Mouse (Mus musculus) layer of hippocampus, postnatal 25 days (tissue): ENCODE measurements around the gene Pglyrp2. TPM values are rescaled to one million over a fixed set of nuclear protein-coding genes. Genes with fewer than 3 reads are reported as not detected.

ENCODE experiments used
- DNase-seq, 2 experiments: peaks; one replicate each; pipeline ENCODE4 v3.0.0; 2022; ENCODE audit warnings: mixed read lengths in 2 of 2, low spot score in 1 of 2; ENCODE audit errors: extremely low spot score in 1 of 2
- total RNA-seq, 2 experiments: library from RNA; stranded (reverse); gene quantifications; 2 replicates each; pipeline ENCODE4 v1.2.3; 2021

Gene Pglyrp2
- not detected for total RNA-seq

- DNase-seq: no peak
These were observed at the start of gene Pglyrp2 for GRCm38 (mm10) chr17:32424034-32424433. TSS of gene Pglyrp2 (minus strand) at chr17:32424167.

GRCm38 (mm10) chr17:32472176-32472575 lies 48.2 kb upstream of the Pglyrp2 start:
- no peak for DNase-seq

DNA sequence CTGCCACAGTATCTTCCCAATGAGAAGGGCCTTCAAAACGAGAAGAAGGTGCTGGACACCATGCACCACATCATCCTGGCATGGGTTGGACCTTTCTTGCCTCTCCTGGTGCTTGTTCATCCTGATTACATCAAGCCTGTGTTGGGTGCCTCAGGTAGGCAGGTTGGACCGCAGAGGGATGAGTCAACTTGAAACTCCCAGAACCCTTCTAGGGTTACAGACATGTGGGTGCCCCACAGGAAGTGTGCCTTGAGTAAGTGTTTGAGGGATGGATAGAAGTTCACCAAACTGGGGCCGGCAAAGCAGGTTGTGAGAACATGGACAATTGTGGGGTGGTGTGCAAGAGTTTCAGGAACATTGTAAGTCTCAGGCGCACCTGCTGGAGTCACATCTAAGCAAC lies 46.8 kb upstream of the Pglyrp2 start:
- DNase-seq: no peak

- DNase-seq: no peak
These were observed 44.5 kb upstream of the Pglyrp2 start for GRCm38 (mm10) chr17:32468494-32468893.

DNA sequence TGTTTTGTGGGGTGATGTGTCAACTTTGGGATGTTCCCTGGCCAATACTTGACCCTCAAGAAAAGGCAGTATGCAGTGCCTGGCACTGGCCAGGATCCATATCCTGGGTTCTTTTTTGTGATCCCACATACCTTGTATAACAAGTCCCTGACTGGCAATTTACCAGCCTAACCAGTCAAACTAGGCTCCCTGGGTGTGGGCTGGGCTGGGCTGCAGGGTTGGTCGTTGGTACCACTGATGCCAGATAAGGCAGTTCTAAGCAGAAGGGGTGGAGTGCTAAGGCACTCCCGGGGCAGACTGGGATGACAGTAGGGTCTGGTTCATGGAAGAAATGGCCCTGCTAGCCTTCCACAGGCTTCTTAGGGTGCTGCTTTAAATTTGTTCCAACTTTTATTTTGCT lies 31.0 kb upstream of the Pglyrp2 start:
- DNase-seq: no peak

DNA sequence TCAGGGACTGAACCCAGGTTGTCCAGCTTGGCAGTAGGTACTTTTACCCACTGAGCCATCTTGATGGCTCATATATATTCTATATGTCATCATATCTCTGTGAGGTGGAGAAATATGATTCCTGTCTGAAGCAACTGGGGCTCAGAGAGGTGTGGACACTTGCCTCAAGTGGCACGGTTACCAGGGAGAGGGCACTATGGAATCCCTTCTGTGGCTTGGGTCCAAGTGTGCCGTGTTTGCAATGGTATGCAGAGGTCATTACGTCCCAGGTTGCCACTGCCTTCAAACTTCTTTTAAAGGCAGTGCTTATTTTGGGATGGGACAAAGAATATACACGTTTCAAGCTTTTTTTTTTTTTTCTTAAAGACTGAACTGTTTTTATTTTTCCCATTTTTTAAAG lies 30.2 kb upstream of the Pglyrp2 start:
- no peak for DNase-seq

- DNase-seq: no peak
These were observed 28.5 kb upstream of the Pglyrp2 start, which contains the start of gene Cyp4f39 for GRCm38 (mm10) chr17:32452482-32452881. TSS of gene Cyp4f39 (plus strand) at chr17:32452723.

- DNase-seq: no peak
These were observed 27.0 kb upstream of the Pglyrp2 start for GRCm38 (mm10) chr17:32450844-32451537.

GRCm38 (mm10) chr17:32449042-32449441 lies 25.1 kb upstream of the Pglyrp2 start:
- no peak for DNase-seq

DNA sequence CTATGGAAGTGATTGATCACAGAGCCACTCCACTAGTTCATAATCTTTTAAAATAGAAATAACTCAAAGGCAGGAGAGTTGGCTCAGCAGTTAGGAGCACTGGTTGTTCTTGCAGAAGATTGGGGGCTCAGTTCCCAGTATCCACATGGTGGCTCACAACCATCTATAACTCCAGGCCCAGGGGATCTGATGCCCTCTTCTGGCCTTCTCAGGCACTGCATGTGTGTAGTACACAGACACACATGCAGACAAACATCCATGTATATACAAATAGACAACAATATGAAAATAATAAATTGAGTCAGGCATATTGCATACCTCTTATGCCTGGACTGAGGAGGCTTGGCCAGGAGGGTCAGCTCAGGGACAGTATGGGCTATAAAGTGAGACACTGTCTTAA lies 23.2 kb upstream of the Pglyrp2 start:
- no peak for DNase-seq

DNA sequence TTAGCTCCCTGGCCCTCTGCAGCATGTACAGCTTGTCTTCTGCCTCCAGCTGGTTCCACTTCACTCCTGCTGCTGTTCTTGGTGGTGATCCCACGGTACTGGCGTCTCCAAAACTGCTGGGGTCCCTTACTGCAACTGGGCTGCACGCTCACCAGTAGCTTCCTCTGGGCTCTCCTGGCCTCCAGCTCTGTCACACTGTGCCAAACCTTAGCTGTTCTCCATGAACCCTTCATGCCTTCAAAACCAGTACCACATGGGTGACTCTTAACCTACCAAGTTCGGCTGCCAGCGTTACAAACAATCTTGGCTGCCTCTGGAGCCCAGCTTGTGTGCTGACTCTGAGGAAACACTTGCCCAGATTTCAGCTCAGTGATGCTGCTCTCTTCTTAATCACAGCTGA lies 21.0 kb upstream of the Pglyrp2 start:
- no peak for DNase-seq

- DNase-seq: no peak
These were observed 19.3 kb upstream of the Pglyrp2 start for GRCm38 (mm10) chr17:32443245-32443644.

DNA sequence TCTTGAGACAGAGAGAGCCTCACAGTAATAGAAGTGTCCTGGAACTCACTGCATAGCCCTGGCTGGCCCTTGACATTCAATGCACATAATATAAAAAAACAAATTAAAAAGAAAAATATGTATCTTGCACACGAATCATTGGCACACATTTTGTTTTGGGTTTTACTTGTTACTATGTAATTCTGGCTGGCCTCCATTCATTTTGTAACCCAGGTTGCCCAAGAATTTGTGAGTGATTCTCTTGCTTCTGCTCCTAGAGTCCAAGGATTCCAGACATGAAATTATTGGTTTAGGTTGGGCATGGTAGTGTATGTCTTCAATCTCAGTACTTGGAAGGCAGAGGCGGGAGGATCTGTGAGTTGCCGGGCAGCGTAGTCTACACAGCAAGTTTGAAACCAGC lies 13.1 kb upstream of the Pglyrp2 start:
- DNase-seq: no peak

- DNase-seq: no peak
These were observed 11.2 kb upstream of the Pglyrp2 start for GRCm38 (mm10) chr17:32435151-32435550.

- no peak for DNase-seq
These were observed 10.4 kb upstream of the Pglyrp2 start for GRCm38 (mm10) chr17:32434324-32434723.

- DNase-seq: no peak
These were observed 8.0 kb upstream of the Pglyrp2 start for GRCm38 (mm10) chr17:32431972-32432371.

DNA sequence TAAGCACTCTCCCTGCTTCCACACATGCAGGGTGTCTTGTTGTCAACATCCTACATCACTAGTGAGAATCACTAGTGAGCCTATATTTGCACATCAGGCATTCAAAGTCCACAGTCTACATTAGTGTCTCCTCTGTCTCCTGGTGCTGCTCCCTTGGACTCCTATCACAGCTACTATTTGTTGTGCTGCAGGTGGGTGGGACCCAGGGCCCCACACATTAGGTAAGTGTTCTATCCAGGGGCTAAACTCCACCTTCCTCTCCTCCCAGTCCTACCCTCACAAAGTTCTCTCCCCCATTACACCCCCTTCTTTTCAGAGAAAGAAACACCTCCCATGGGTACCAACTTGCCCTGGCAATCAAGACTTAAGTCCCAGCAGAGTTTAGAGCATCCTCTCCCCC lies 2.6 kb upstream of the Pglyrp2 start:
- DNase-seq: no peak

GRCm38 (mm10) chr17:32420781-32421180 lies 3.2 kb downstream of the Pglyrp2 start:
- DNase-seq: no peak

GRCm38 (mm10) chr17:32419989-32420388 lies 4.0 kb downstream of the Pglyrp2 start:
- DNase-seq: no peak

- DNase-seq: no peak
These were observed 7.2 kb downstream of the Pglyrp2 start for GRCm38 (mm10) chr17:32416771-32417170.

DNA sequence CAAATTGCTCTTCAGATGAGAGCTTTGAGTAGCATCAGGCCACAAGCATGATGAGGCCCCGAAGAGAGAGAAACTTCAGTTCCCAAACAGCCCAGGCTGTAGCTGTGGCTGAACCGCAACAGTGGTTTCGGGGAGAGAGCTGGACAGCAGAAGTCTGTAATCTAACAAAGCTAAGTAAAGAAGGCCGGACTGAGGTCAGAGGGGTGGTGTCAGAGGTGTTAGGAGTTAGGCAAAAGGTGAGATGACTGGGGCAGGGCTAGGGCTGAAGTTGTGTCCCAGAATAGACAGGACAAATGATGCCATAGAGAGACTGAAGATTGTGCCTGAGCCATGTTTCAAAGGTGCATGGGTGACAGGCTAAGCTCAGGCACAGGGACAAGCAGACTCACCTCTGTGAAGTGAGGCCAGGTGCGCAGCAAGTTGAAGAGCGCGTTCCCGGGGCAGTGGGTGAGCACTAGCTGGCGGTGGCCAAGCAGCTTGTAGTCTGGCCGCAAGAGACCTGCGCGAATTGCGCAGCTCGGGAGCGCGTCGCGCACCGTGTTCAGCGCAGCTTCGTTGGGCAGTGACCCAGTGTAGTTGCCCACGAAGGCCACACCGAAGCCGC lies 8.4 kb downstream of the Pglyrp2 start:
- DNase-seq: no peak

GRCm38 (mm10) chr17:32411898-32412297 lies 12.1 kb downstream of the Pglyrp2 start:
- DNase-seq: no peak
